Mouse (Mus musculus) CH12.LX (cell line): Measurements from ENCODE around the gene 1700028J19Rik.

Experiments used
- CTCF ChIP-seq, 2 experiments: IDR thresholded peaks in 1 of 2; conservative IDR thresholded peaks in 1 of 2; 2 replicates each; pipeline ENCODE4 v1.5.1; 2011 to 2012; ENCODE audit warnings: low read depth in 2 of 2, low read length in 2 of 2, improper control_type of control experiment in 1 of 2, inconsistent platforms in 1 of 2, mild to moderate bottlenecking in 1 of 2, moderate library complexity in 1 of 2
- EP300 ChIP-seq: IDR thresholded peaks from 2 replicates; pipeline ENCODE4 v1.6.1; 2011; ENCODE audit warnings: low read length, improper control_type of control experiment
- KAT2A ChIP-seq: IDR thresholded peaks from 2 replicates; pipeline ENCODE4 v1.6.1; 2012; ENCODE audit warnings: low read length, improper control_type of control experiment, inconsistent platforms; ENCODE audit not compliant: insufficient replicate concordance
- MAX ChIP-seq: IDR thresholded peaks from 2 replicates; pipeline ENCODE4 v1.6.1; 2011; ENCODE audit warnings: low read length, improper control_type of control experiment

- TF ChIP-seq KAT2A (no peak), MAX (no peak), EP300 (no peak), CTCF (conservative IDR thresholded peaks at IDR 0.05 in 1 of 2, IDR thresholded peaks at IDR 0.05 in 1 of 2; ENCODE audit: low read depth in 2 of 2, low read length in 2 of 2) (no peak)
These were observed 30.2 kb upstream of the 1700028J19Rik start for GRCm38 (mm10) chr7:44276461-44277249.
